Mouse (Mus musculus): ENCODE data around the gene Olfr56. TPM values are rescaled to one million over a fixed set of nuclear protein-coding genes. Genes with fewer than 3 reads are reported as not detected.
A peak's percentile ranks its signal among the peaks of the same experiment; 100 is the strongest.

Olfr56 gene
- polyA plus RNA-seq, 1 experiment, result 0.21 TPM

- peaks cover 67% of the 10 kb centered on the region for H3K36me3 ChIP-seq (replicated peaks; ENCODE audit: low read length)
- no peaks in the 10 kb centered on the region for H3K27me3 ChIP-seq (replicated peaks)
Measured at GRCm38 (mm10) chr11:49087830-49088616, 109.3 kb downstream of the Olfr56 start.

DNA sequence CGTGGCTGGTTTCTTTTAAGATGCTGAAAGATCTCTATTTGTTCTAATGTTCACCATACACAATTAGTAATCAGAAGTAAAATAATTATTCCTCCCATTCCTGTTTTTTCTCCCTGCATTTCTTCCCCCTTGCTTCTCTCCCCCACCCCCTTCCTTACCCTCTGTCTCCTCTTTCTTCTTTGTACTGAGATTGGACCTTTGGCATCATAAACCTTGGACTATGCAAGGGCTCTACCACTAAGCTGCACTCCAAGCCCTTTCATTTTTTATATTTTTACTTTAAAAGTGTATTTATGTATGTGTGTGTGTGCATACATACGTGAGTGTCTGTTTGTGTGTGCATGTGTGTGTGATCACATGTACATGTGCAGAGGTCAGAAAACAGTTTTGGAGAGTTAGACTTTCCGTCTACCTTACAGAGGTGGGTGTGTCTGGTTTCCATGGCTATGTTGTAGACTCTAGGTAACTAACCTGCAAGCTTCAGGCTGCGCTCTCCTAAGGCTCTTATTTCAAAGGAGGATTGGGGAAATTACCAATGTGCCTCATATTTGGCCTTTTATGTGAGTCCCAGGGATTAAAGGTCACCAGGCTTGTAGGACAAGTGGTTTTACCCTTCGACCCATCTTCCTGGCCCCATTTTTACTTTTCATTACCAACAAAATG is 110.4 kb downstream of the Olfr56 start:
- no peak overlapping the region for H3K4me3 ChIP-seq (replicated peaks)
- H3K27me3 ChIP-seq (replicated peaks), result no peaks in the 10 kb centered on the region
- peaks cover 64% of the 10 kb centered on the region for H3K36me3 ChIP-seq (replicated peaks; ENCODE audit: low read length)
- no peaks in the 10 kb centered on the region for H3K9me3 ChIP-seq
- H3K4me1 ChIP-seq, result peaks cover 89% of the 10 kb centered on the region
- TF ChIP-seq FLI1 (IDR thresholded peaks at IDR 0.05; ENCODE audit: low read length) (no peak), GATA1 (IDR thresholded peaks at IDR 0.05; ENCODE audit: borderline replicate concordance, low read length) (no peak)

More at GRCm38 (mm10) chr11:49087830-49088616, 109.3 kb downstream of the Olfr56 start:
- no peak for TF ChIP-seq FLI1 (IDR thresholded peaks at IDR 0.05; ENCODE audit: low read length)
- Histone ChIP-seq H3K9me3 (no peaks in the 10 kb centered on the region), H3K4me3 (replicated peaks) (peak overlapping the region; percentile 86), H3K4me1 (peaks cover 95% of the 10 kb centered on the region)

DNA sequence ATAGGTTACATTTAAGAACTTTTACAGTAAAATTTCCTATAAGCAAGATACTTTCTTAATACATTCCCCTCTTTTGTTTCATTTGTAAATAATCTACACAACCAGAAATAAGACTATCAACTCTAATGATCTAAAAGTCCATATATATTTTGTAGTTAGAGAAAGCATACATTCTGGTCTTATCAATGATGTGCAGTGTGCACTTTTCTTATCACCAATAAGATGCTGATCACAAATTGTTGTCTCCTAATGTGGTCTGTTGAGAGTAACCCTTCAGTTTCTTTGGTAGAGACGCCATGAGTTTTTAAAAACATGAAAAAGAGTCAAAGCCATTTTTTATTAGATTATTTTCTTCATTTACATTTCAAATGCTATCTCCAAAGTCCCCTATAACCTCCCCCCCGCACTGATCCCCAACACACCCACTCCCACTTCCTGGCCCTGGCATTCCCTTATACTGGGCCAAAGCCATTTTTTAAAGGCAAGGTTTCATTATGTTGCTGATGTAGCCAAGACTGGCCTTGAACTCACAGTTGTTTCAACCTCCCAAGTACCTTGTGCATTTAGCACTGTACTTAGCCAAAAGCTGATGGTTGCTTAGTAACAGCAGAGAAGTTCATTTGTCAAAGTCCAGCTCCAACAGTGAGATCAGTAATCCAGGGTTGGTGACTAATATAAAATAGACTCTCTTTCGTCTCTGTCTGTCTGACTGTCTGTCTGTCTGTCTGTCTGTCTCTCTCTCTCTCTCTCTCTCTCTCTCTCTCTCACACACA is 111.2 kb downstream of the Olfr56 start:
- Histone ChIP-seq H3K9me3 (no peaks in the 10 kb centered on the region), H3K36me3 (replicated peaks; ENCODE audit: low read length) (peaks cover 71% of the 10 kb centered on the region), H3K27me3 (replicated peaks) (no peaks in the 10 kb centered on the region), H3K4me3 (replicated peaks) (no peak overlapping the region), H3K4me1 (peaks cover 84% of the 10 kb centered on the region)
- TF ChIP-seq FLI1 (IDR thresholded peaks at IDR 0.05; ENCODE audit: low read length) (no peak), GATA1 (IDR thresholded peaks at IDR 0.05; ENCODE audit: borderline replicate concordance, low read length) (no peak)

GRCm38 (mm10) chr11:49090551-49090950 is 111.9 kb downstream of the Olfr56 start:
- TF ChIP-seq FLI1 (IDR thresholded peaks at IDR 0.05; ENCODE audit: low read length), result no peak
- TF ChIP-seq GATA1 (IDR thresholded peaks at IDR 0.05; ENCODE audit: borderline replicate concordance, low read length), result no peak
- Histone ChIP-seq H3K4me1 (peaks cover 81% of the 10 kb centered on the region), H3K9me3 (no peaks in the 10 kb centered on the region), H3K36me3 (replicated peaks; ENCODE audit: low read length) (peaks cover 71% of the 10 kb centered on the region), H3K4me3 (replicated peaks) (no peak overlapping the region), H3K27me3 (replicated peaks) (no peaks in the 10 kb centered on the region)

- no peaks in the 10 kb centered on the region for H3K27me3 ChIP-seq (replicated peaks)
- no peak overlapping the region for H3K4me3 ChIP-seq (replicated peaks)
- H3K4me1 ChIP-seq, result peaks cover 81% of the 10 kb centered on the region
- peaks cover 73% of the 10 kb centered on the region for H3K36me3 ChIP-seq (replicated peaks; ENCODE audit: low read length)
- TF ChIP-seq GATA1 (IDR thresholded peaks at IDR 0.05; ENCODE audit: borderline replicate concordance, low read length) (no peak), FLI1 (IDR thresholded peaks at IDR 0.05; ENCODE audit: low read length) (no peak)
- no peaks in the 10 kb centered on the region for H3K9me3 ChIP-seq
Measured at GRCm38 (mm10) chr11:49091171-49091570, 112.5 kb downstream of the Olfr56 start.

DNA sequence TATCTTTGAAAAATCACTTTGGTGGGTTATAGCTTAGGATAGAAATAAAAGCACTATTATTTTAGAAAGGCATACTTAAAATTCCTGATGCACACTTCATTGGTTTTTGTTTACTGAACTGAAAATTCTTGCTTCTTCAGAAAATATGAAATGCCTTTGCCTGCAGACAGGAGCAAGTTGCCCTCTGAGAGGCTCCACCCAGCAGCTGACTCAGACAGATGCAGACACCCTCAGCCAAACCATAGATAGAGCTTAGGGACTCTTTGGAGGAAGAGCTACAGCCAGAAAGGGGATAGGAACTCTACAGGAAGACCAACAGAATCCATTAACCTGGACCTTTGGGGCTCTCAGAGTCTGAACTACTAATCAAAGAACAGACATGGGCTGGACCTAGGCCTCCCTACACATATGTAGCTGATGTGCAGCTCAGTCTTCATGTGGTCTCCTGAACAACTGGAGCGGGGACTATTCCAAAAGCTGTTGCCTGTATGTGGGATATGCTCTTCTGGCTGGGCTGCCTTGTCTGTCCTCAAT is 113.4 kb downstream of the Olfr56 start:
- no peak for TF ChIP-seq GATA1 (IDR thresholded peaks at IDR 0.05; ENCODE audit: borderline replicate concordance, low read length)
- TF ChIP-seq FLI1 (IDR thresholded peaks at IDR 0.05; ENCODE audit: low read length), result no peak
- peaks cover 76% of the 10 kb centered on the region for H3K36me3 ChIP-seq (replicated peaks; ENCODE audit: low read length)

DNA sequence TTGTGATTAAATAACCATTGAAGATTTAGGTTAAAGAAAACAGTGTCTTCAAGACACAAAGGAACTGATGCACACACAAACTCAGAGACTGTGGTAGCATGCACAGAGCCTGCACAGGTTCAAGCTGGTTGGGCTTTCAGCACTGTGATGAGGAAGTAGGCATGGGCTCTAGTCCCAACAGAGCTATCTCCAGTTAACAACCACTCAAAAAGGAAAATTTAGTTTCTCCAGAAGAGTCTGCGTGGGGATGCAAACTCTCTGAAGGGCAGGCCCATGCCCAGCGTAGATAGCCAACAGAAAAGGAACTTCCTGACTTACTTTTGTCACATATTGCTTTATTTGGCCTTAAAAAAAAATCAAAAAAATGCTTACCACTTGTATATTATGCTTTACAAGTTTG is 114.1 kb downstream of the Olfr56 start:
- no peak for TF ChIP-seq FLI1 (IDR thresholded peaks at IDR 0.05; ENCODE audit: low read length)
- no peak for TF ChIP-seq GATA1 (IDR thresholded peaks at IDR 0.05; ENCODE audit: borderline replicate concordance, low read length)
- no peaks in the 10 kb centered on the region for H3K27me3 ChIP-seq (replicated peaks)
- no peaks in the 10 kb centered on the region for H3K9me3 ChIP-seq
- H3K36me3 ChIP-seq (replicated peaks; ENCODE audit: low read length), result peaks cover 79% of the 10 kb centered on the region
- H3K4me1 ChIP-seq, result peaks cover 80% of the 10 kb centered on the region
- no peak overlapping the region for H3K4me3 ChIP-seq (replicated peaks)

More for the DNA sequence above, 113.4 kb downstream of the Olfr56 start:
- Histone ChIP-seq H3K4me1 (peaks cover 78% of the 10 kb centered on the region), H3K4me3 (replicated peaks) (peak overlapping the region; percentile 56), H3K9me3 (no peaks in the 10 kb centered on the region), H3K27me3 (replicated peaks) (no peaks in the 10 kb centered on the region)

- no peak overlapping the region for H3K4me3 ChIP-seq (replicated peaks)
- no peaks in the 10 kb centered on the region for H3K9me3 ChIP-seq
- H3K36me3 ChIP-seq (replicated peaks; ENCODE audit: low read length), result peaks cover 78% of the 10 kb centered on the region
- H3K27me3 ChIP-seq (replicated peaks), result no peaks in the 10 kb centered on the region
- TF ChIP-seq GATA1 (IDR thresholded peaks at IDR 0.05; ENCODE audit: borderline replicate concordance, low read length) (no peak), FLI1 (IDR thresholded peaks at IDR 0.05; ENCODE audit: low read length) (no peak)
- peaks cover 78% of the 10 kb centered on the region for H3K4me1 ChIP-seq
Measured at GRCm38 (mm10) chr11:49093861-49094660, 115.4 kb downstream of the Olfr56 start.

DNA sequence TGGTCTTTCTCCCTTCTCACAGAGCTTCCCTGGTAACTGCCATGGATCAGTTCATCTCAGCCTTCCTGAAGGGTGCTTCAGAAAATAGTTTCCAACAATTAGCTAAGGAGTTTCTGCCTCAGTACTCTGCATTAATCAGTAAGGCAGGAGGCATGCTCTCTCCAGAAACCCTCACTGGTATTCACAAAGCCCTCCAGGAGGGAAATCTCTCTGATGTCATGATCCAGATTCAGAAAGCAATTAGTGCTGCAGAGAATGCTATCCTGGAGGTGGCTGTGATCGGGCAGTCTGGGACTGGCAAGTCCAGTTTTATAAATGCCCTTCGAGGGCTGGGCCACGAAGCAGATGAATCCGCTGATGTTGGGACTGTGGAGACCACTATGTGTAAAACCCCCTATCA is 116.7 kb downstream of the Olfr56 start:
- TF ChIP-seq FLI1 (IDR thresholded peaks at IDR 0.05; ENCODE audit: low read length) (no peak), GATA1 (IDR thresholded peaks at IDR 0.05; ENCODE audit: borderline replicate concordance, low read length) (no peak)
- no peaks in the 10 kb centered on the region for H3K27me3 ChIP-seq (replicated peaks)
- H3K4me1 ChIP-seq, result peaks cover 76% of the 10 kb centered on the region
- H3K4me3 ChIP-seq (replicated peaks), result no peak overlapping the region
- H3K9me3 ChIP-seq, result no peaks in the 10 kb centered on the region
- H3K36me3 ChIP-seq (replicated peaks; ENCODE audit: low read length), result peaks cover 76% of the 10 kb centered on the region
